Mouse (Mus musculus): ENCODE data around the gene Gpat3.

Gene Gpat3

DNA sequence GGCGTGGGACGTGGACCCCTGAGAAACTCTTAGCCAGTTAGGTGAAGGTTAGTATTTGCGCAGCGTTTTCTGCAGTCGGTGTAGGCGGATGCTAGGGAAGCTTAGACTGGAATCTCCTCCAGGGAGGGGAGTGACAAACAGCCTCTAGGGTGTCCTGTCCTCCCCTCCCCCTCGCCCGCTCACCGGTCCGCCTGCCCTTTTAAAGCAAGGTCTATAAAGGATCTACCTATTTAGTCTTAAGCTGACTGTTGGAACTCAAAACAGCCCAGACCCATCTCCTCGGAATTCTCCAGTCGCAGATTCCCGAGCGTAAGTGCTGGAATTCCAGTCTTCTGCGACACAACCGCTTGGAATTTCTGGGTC, at the start of gene Gpat3:
Gene Gpat3 (plus strand): TSS at position 229 of the 363 bp plus-strand sequence.
- DNase-seq: peak; percentile 31 to 35

DNA sequence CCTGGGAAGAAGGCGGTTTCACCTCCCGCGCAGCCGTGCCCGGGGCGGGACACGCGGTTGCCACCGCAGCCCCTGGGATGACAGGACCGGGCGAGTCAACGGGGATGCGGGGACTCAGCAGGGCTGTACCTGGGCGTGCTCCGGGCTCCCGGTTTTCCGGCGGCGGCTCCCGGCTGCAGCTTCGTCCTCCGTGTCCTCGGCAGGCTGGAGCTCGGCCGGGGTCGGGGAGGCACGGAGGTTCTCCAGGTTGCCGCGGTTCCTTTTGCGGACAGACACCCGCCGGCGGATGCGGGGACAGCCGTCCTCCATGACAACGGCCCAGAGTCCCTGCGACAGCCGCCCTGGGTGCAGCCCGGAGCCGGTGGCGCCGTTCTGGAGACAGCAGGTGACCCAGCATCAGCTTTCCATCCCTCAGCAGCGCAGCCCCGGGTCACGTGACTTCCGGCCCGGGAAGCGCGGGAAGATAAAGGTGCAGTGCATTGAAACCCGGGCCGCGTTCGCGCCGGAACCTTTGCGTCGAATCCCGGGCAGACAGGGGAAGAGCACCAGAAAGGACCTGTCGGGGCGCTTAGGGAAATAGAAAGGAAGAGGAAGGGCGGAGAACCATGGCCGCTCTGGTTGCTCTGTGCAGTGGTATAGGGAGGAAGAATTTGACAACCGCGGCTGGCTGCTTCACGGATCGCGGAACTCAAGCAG, 47.2 kb upstream of the Gpat3 start, which contains the start of the genes Helq and Mrps18c:
Gene Helq (minus strand): TSS at position 434 of the 696 bp plus-strand sequence.
Gene Mrps18c (plus strand): TSS at position 463 of the 696 bp plus-strand sequence.
- DNase-seq: peak; percentile 90 to 92

DNA sequence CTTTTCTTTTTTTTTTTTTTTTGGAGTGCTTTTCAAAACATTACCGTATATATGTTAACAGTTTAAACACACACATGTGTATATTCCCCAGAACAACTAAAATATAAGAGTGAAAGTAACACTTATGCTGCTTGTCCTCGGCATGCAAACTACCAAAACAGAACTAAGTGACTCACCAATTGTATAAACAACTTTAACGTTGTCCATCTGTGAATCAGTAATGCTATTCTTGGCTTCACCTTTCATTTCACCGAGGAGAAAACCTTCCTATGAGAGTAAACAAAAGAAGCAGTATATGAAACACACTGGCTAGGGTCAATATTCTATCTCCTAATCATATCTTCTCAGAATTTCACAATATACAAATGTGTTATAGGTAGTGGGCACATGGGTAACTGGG, 27.2 kb upstream of the Gpat3 start:
- DNase-seq: no peak

DNA sequence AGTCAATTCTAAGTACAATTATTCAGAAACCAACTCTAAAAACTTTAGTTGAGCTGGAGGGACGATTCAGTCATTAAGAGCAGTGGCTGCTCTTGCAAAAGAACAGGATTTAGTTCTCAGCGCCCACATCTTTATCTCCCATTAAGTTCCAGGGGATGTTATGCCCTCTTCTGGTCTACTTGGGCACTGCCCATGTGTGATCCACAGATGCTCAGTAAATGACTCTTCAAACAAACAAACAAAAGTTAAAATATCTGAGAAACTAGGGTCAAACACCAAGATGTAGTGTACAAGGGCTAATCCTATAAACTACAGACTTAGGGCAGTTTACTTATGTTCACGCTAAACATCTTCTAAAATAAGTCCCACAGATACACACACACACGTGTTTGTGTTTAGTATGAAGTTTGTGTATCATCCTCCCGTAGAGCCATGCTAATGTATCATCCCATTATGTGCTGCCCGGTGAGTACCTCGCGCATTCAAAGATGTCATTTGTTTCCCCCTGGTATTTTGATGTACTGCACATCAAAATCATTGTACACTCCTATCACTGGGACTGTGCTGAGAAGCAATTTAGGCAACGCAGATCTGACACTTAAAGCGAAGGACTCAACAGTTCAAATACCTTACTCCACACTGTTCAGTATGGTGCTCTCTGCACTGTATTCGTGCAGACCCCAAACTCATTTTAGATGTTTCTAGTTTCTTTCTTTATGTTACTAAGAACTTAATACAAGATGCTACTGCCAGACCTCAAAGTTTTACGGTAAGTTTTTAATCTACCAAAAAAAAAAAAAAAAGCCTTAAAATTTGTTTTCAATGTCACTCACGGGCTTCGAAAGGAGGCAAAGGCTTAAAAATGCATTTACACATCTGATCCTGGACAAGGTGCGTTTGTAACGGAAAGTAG, 25.7 kb upstream of the Gpat3 start:
- no peak for DNase-seq

DNA sequence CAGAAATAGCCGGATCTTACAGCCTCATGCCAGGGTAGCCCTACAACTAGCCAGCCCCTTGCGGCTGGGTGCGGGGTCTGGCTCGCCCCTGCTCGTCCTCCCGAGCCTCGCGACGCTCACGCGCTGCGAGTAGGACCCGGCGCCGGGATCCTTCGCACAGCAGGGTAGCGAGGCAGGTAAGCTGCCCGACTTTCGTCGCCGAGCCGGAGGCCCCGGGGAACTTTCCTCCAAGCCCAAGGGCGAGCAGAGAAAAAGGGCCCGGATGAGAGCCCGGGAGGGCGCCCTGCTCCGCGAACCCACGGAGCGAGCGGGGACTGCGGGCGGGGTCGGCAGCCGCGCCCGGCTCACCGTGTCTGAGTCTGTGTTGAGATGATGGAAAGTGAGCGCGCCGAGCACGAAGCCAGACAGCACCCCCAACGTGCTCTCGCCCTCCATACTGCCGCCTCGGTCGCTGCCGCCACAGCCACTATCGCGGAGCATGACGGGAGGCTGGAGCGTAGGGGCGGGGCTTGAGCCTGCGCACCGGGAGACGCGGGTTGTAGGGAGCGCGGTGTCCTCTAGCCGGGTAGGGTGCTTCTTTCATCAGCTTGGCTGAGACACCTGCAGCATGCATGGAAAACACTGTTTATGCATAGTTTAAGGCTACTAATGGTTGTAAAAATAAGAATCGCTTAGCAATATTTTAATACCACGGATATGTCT, 24.9 kb upstream of the Gpat3 start, which contains the start of gene Abraxas1:
Gene Abraxas1 (minus strand): TSS at position 483 of the 702 bp plus-strand sequence.
- DNase-seq: peak; percentile 86

DNA sequence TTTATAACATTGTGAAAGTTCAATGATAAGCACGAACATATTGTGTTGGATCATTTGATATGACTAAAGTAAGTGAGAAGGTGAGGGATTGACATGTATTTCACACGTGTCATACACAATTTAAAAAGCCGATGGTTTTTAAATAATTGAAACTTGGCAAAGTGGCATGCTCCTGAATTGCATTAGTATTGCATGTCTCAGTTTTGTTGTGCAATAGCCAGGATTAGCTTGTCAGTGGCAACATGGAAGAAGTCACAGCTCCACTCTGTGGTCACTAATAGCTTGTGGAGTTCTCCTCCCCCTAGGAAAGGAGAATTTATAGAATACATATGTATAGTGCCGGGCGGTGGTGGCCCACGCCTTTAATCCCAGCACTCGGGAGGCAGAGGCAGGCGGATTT, 24.1 kb upstream of the Gpat3 start:
- no peak for DNase-seq

DNA sequence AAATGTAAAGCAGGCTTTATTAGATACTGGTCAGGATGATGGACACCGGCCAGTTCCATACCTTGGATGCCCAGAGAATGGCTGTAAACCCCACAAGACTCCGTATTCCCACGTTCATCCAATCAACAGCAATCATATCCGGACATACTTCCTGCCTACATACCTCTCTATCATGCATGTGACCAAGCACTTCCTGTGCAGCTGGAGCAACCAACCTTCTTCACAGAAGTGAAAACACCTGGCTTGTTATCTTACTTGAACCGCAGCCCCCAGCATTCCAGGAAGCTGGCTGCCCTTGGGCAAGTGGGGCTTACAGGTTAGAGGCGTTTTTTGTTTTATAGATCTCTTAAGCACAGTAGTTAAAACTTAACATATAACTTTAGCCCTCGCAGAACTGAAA, 22.7 kb upstream of the Gpat3 start:
- DNase-seq: no peak

DNA sequence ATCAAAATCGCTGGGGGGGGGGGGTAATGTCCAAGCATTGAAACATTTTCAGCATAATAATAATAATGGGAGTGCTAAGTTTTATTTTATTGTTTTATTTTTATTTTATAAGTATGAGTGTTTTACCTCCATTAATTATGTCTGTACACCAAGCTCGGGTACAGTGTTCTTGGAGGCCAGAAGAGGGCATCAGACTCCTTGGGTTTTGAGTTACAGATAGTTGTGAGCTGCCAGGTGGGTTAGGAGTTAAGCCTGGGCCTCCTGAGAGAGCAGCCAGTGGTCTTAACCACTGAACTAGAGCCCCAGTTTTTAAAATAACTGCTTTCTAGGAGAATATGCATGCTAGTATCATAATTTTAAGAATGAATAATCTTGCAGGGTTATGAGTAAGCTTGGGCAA, 19.5 kb upstream of the Gpat3 start:
- DNase-seq: peak in 1 of 2 experiments; percentile 15

DNA sequence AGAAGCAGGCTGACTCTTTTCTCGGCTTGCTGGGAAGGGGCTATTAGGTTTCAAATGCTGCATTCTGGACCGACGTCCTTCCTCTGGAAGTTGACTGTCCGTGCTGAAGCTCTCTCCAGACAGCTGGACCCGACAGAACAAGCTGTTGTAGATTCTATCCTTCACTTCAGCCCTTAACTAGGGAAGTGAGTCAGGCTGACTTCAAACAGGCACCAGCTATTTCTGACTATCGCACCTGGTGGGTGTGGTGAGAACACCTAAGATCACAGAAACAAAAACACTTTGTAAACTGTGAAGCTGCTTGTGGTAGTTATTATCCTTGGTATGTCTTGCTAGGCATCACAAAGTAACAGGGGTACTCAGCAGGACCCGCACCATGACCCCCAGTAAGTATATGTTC, 19.0 kb upstream of the Gpat3 start:
- no peak for DNase-seq

DNA sequence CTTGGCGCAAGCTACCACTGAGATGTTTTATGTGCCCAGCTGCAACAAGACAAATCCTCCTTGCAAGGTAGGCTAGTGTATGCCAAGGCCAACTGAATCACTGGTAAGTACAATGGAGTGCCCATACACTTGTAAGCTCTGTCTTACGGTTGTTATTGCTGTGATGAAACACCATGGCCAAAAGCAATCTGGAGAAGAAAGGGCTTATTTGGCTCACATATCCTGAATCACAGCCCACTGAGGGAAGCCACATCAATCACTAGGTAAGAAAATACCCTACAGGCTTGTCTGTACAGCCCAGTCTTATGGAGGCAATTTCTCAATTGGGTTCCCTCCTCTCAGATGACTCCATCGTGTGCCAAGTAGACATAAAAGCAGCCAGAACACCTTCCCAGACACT, 16.8 kb upstream of the Gpat3 start:
- DNase-seq: no peak

DNA sequence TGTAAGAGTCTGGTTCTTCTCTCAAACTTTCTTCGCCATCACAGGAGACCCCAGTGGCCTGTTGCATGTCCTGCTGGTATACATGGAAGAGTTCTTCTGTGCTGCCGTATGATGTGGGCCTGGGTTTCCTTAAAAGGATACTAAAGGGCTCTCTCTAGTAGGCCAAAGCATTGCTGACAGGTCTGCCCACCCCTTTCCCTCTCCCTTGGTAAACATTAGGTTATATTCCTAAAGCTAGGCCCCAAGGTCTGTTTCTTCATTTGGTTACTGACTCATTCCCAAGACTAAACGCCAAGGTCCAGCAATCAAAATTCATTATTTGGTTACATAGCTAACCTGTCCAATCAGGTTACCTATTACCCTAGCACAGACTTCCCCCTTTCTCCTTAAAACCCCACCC, 12.8 kb upstream of the Gpat3 start:
- DNase-seq: no peak

DNA sequence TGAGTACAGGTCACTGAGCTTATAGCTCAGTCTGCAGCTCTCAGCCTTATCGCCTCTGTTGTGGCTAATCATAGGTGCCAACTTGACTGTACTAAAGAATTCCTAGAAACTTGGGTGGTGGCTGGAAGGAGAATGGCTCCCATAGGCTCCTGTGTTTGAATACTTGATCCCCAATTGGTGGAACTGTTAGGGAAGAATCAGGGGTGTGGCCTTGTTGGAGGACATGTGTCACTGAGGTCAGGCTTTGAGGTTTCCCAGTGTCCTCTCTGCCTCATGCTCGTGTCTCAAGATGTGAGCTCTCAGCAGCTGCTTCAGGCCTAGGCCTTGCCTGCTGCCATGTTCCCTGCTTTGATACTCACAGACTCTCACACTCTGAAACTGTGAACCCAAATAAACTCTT, 11.7 kb upstream of the Gpat3 start:
- DNase-seq: no peak

DNA sequence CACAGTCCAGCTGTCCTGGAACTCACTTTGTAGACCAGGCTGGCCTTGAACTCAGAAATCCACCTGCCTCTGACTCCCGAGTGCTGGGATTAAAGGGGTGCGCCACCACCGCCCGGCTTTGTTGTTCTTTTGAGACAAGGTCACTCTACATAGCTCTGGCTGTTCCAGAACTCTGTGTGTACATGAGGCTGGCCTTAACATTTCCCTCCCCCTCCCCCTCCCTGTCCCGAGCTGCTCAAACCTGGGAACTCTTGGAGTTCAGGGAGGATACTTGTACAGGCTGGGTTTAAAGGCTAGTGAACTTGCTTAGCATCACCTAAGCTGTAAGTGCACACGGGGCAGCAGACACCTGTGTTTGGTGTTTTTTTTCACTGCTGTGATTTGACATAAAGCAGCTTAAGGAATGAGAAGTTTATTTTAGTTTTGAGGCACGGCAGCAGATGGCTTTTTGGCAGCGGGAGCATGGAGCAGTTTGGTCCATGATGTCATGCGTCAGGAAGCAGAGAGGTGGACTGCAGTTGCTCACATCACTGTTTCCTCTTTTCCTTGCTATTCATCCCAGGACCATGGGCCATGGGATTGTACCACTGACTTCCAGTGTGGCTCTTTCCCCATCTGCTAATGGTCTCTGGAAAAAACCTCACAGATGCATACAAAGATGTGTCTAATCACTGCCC, 9.5 kb upstream of the Gpat3 start:
- DNase-seq: no peak

DNA sequence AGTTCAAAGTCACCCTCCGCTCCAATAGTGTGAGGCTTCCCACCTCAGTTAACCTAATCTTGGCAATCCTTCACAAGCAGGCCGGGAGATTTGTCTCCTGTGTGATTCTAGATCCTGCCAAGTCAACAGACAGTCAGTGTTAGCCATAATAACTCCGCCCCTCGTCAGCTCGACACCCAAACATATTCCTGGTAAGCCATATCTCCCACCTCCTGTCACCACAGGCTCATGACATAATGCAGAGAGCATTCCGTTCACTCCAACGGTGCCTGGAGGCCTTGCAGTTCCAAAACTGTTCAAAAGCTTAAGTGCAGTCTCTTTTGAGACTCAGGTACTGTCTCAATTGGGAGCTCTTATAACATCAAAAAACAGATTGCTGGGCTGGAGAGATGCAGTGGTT, 7.6 kb upstream of the Gpat3 start:
- DNase-seq: no peak

DNA sequence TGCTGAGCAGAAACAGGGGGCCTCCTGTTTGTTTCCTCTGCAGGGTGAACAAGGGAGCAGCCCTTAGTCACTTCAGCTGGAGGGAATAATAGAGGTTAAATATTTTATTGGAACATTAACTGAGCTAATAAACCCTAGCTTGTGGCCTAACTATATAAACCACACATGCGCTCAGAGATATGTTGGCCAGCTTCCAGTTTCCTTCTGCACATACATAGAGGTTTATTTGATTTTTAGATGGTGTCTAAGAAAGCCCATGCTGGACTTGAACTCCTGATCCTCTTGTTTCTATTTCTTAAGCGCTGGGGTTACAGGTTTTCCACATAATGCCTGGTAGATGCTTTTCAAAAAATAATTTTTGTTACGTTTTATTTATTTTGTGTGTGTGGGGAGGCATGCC, 1.0 kb upstream of the Gpat3 start:
- DNase-seq: no peak

DNA sequence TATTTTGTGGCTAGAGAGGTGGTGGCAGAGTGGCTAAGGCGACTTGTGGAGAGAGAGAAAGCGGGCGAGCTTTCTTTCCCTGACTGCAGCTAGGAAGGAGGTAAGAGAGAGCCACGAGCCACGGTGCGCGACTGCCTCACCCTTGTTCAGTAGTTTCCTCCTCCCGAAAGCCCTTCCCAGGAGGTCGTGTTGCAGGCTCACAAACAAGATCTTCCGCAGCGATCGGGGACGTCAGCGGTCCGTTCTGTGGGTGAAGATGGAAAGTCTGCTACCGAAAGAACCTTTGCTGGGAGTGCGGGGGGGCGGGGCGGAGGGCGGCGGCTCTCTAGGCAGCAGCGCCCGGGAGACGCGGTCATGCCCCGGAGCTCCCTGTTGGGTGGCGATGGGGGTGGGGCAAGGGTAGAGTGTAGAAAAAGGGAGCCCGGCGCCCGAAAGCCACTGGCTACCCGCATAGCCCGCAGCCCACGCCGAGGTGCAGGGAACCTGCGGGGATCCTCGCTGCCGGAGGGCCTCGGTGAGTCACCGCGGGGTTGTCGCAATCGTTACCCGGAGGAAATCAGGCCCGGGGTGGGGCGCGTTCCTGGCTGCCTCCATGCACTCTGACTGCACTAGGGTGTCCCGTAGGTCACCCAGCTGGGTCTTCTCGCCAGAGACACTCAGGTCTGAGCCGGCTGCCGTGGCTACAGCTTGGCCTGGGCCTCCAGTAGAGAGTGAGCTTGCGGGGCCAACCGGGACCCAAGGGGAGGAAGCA, 510 bp downstream of the Gpat3 start:
- peak; percentile 82 to 87 for DNase-seq

DNA sequence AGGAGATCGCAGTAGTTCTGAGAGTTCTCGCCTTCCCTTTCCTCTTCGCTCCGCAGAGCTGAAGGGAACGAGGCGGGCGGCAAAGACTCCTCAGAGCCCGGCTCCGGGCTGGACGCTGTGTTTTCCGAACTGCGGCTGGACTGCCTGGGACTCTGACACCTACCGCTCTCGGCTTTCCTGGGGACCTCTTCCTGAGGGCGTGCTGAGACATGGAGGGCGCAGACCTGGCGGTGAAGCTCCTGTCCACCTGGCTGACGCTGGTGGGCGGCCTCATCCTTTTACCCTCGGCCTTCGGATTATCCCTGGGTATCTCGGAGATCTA, 1.0 kb downstream of the Gpat3 start:
- DNase-seq: no peak

DNA sequence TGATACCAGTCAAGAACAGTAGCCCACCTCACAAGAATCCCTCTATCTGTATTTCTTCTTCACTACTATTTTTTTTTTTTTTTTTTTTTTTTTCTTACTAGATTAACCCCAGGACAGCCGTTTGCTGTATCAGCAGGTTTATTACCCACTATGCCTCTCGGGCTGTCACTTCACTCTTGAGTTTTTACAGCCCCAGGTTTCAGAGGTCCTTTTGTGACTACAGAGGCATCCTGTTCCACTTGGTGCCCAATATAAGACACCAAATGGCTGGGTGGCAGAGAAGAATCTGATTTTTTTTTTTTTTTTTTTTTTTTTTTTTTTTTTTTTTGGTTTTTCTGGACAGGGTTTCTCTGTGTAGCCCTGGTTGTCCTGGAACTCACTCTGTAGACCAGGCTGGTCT, 1.6 kb downstream of the Gpat3 start:
- no peak for DNase-seq

DNA sequence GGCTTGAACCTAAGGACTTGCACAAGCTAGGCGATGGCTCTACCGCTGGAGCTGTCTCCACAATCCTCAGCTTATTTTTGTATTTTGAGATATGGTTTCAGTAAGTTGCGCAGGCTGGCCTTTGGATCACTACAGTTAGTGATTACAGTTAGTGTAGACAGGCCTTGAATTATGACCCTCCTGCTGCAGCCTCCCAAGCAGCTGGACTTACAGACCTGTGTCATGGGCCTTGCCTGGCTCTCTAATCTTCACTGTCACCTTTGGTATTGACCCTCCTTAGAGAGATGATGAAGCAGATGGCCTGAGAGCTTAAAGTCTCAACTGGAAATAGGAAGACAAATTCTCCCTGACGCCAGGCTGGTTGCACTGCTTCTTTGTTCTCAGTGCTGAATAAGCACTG, 8.4 kb downstream of the Gpat3 start:
- no peak for DNase-seq

DNA sequence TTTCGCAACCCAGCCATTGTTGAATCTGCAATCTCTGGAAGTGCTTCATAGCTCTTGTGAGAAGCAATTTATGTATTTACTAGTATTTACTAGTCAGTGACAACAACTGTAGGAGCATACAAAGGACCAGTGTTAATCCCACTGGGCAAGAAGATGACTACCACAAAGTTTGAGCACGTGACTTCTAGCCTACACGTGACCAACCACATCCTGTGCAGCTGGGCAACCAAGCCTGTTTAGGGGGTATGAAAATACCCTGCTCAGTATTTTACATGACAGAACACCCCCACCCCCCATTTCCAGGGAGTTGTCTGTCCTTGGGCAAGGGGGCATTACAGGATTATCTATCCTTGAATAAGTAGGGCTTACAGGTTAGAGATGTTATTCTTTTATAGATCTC, 11.0 kb downstream of the Gpat3 start:
- no peak for DNase-seq

DNA sequence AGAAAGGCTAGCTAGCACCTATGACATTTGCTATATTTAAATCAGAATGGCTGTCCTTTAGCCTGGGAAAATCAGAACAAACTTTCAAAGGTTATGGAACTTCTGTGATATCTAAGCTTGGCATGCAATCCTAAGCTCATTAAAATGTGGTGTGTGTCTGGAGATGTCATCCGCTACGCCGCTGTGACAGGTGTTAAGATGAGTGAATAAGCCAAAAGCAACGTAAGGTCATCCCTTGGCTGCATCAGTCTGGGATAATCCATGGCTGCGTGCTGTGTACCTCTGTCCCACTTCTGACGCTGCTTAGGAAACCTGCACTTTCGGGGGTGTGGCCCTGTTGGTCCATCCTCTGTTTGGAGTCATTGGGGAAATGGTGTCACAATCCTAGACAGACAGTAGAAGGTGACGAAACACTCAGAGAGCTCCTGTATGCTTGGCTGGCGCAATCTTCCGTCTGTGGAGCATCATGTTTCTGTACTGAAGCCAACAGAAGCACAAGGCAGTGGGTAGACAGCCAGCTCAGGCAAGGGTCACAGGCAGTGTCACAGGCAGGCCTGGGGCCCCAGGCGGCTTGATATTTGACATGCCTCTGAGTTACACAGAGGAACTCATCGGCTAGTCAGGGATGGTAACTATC, 15.0 kb downstream of the Gpat3 start:
- DNase-seq: peak; percentile 70 to 73

DNA sequence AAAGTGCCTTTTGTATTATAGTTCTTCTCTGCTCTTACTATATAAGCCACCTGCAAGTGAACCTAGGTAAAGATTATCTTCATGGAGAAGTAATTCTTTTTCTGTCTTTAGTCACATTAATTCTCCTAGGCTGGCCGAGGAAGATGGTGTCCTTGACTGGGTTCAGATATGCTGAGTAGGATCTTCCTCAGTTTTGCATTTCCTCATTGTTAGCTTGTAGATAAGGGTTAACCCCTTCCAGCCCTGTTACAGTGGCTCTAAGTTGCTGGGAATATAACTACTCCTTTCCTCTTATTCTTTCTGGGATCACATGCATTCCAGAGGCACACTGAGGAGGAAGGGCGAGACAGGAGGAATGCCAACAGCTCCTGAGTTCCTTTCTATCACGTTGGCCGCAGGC, 15.6 kb downstream of the Gpat3 start:
- DNase-seq: no peak

Measured in lung, adult 18-20 months (tissue).